Mouse (Mus musculus) CH12.LX (cell line): Measurements from ENCODE around the gene Reep6. TPM values are rescaled to one million over a fixed set of nuclear protein-coding genes. Genes with fewer than 3 reads are reported as not detected.

Experiments
- DNase-seq: peaks from one replicate; pipeline ENCODE4 v3.0.0-alpha.2; 2013; ENCODE audit errors: extremely low read depth
- H3K27ac ChIP-seq: 2 replicates; pipeline ENCODE4 v1.5.1; 2012; ENCODE audit warnings: low read depth, mild to moderate bottlenecking, control low read depth, moderate library complexity; ENCODE audit not compliant: insufficient read depth
- H3K27me3 ChIP-seq: replicated peaks from 2 replicates; pipeline ENCODE3; 2012; ENCODE audit warnings: inconsistent platforms
- H3K36me3 ChIP-seq, 2 experiments: replicated peaks in 1 of 2; 2 replicates each; pipeline versions ENCODE3 to v1.6.1; 2012; ENCODE audit warnings: inconsistent platforms in 1 of 2, low read length in 1 of 2, mild to moderate bottlenecking in 1 of 2, mixed read lengths in 1 of 2, moderate library complexity in 1 of 2; ENCODE audit not compliant: control insufficient read depth in 1 of 2, insufficient read depth in 1 of 2
- H3K4me1 ChIP-seq, 2 experiments: 2 replicates each; pipeline ENCODE4 v1.6.1; 2012; ENCODE audit warnings: inconsistent platforms in 1 of 2, moderate library complexity in 1 of 2; ENCODE audit not compliant: insufficient read depth in 2 of 2, control insufficient read depth in 1 of 2
- H3K4me2 ChIP-seq: 2 replicates; pipeline ENCODE4 v1.6.1; 2012; ENCODE audit warnings: low read depth, mild to moderate bottlenecking, control low read depth; ENCODE audit not compliant: poor library complexity, insufficient read depth, severe bottlenecking
- H3K4me3 ChIP-seq, 3 experiments: fragments of 150-350 bp in 1 of 3; sonication (generic) in 1 of 3; replicated peaks in 1 of 3; 2 replicates each; pipeline versions ENCODE3 to v1.5.1; 2011 to 2012; ENCODE audit warnings: low read depth in 2 of 3, low read length in 2 of 3, mild to moderate bottlenecking in 2 of 3, moderate library complexity in 2 of 3, control low read depth in 1 of 3, improper control_type of control experiment in 1 of 3, inconsistent platforms in 1 of 3, mixed read lengths in 1 of 3; ENCODE audit not compliant: poor library complexity in 1 of 3
- H3K79me2 ChIP-seq: replicated peaks from 2 replicates; pipeline ENCODE4 v1.6.1; 2012; ENCODE audit warnings: mild to moderate bottlenecking, moderate library complexity; ENCODE audit not compliant: control insufficient read depth, poor library complexity, insufficient read depth, severe bottlenecking; ENCODE audit errors: extremely low read depth
- H3K9ac ChIP-seq: 2 replicates; pipeline ENCODE4 v1.6.1; 2012; ENCODE audit warnings: low read depth, mild to moderate bottlenecking, control low read depth, moderate library complexity; ENCODE audit not compliant: insufficient read depth
- H3K9me3 ChIP-seq: replicated peaks from 2 replicates; pipeline ENCODE3; 2012; ENCODE audit warnings: low read length, inconsistent platforms, mixed read lengths
- BHLHE40 ChIP-seq: IDR thresholded peaks from 2 replicates; pipeline ENCODE4 v1.6.1; 2011; ENCODE audit warnings: mild to moderate bottlenecking, low read depth, low read length, improper control_type of control experiment
- CHD1 ChIP-seq: IDR thresholded peaks from 2 replicates; pipeline ENCODE4 v1.6.1; 2012; ENCODE audit warnings: low read depth, low read length, improper control_type of control experiment, inconsistent platforms
- CHD2 ChIP-seq: IDR thresholded peaks from 2 replicates; pipeline ENCODE4 v1.6.1; 2011; ENCODE audit warnings: low read length, improper control_type of control experiment
- CTCF ChIP-seq, 2 experiments: IDR thresholded peaks in 1 of 2; conservative IDR thresholded peaks in 1 of 2; 2 replicates each; pipeline ENCODE4 v1.5.1; 2011 to 2012; ENCODE audit warnings: low read depth in 2 of 2, low read length in 2 of 2, improper control_type of control experiment in 1 of 2, inconsistent platforms in 1 of 2, mild to moderate bottlenecking in 1 of 2, moderate library complexity in 1 of 2
- E2F4 ChIP-seq: IDR thresholded peaks from 2 replicates; pipeline ENCODE4 v1.6.1; 2011; ENCODE audit warnings: low read depth, low read length, improper control_type of control experiment; ENCODE audit not compliant: insufficient replicate concordance
- ELF1 ChIP-seq: IDR thresholded peaks from 2 replicates; pipeline ENCODE4 v1.6.1; 2014; ENCODE audit warnings: low read depth, mild to moderate bottlenecking, inconsistent platforms, low read length, improper control_type of control experiment
- EP300 ChIP-seq: IDR thresholded peaks from 2 replicates; pipeline ENCODE4 v1.6.1; 2011; ENCODE audit warnings: low read length, improper control_type of control experiment
- ETS1 ChIP-seq: conservative IDR thresholded peaks from 2 replicates; pipeline ENCODE4 v1.6.1; 2012; ENCODE audit warnings: low read depth, mild to moderate bottlenecking, inconsistent platforms, low read length, improper control_type of control experiment, moderate library complexity
- GABPA ChIP-seq: IDR thresholded peaks from 2 replicates; pipeline ENCODE4 v1.6.1; 2012; ENCODE audit warnings: low read depth, low read length, improper control_type of control experiment, inconsistent platforms; ENCODE audit not compliant: insufficient replicate concordance
- HCFC1 ChIP-seq: IDR thresholded peaks from 2 replicates; pipeline ENCODE4 v1.6.1; 2012; ENCODE audit warnings: low read depth, mild to moderate bottlenecking, inconsistent platforms, low read length, improper control_type of control experiment
- IRF4 ChIP-seq: IDR thresholded peaks from 2 replicates; pipeline ENCODE4 v1.6.1; 2014; ENCODE audit warnings: low read depth, mild to moderate bottlenecking, inconsistent platforms, low read length, improper control_type of control experiment
- JUN ChIP-seq: IDR thresholded peaks from 2 replicates; pipeline ENCODE4 v1.6.1; 2011; ENCODE audit warnings: low read depth, mild to moderate bottlenecking, low read length, improper control_type of control experiment, moderate library complexity; ENCODE audit not compliant: insufficient read depth
- JUND ChIP-seq: conservative IDR thresholded peaks from 2 replicates; pipeline ENCODE4 v1.6.1; 2011; ENCODE audit warnings: low read depth, low read length, improper control_type of control experiment
- MAFK ChIP-seq: IDR thresholded peaks from 2 replicates; pipeline ENCODE4 v1.6.1; 2011; ENCODE audit warnings: low read length, improper control_type of control experiment; ENCODE audit not compliant: insufficient replicate concordance
- MAX ChIP-seq: IDR thresholded peaks from 2 replicates; pipeline ENCODE4 v1.6.1; 2011; ENCODE audit warnings: low read length, improper control_type of control experiment
- MAZ ChIP-seq: IDR thresholded peaks from 2 replicates; pipeline ENCODE4 v1.6.1; 2012; ENCODE audit warnings: low read depth, mild to moderate bottlenecking, inconsistent platforms, low read length, improper control_type of control experiment, moderate library complexity
- MEF2A ChIP-seq: IDR thresholded peaks from 2 replicates; pipeline ENCODE4 v1.6.1; 2014; ENCODE audit warnings: low read depth, mild to moderate bottlenecking, inconsistent platforms, low read length, improper control_type of control experiment, borderline replicate concordance
- MYC ChIP-seq: IDR thresholded peaks from 2 replicates; pipeline ENCODE4 v1.6.1; 2011; ENCODE audit warnings: low read depth, mild to moderate bottlenecking, improper control_type of control experiment, low read length
- NELFE ChIP-seq: IDR thresholded peaks from 2 replicates; pipeline ENCODE4 v1.6.1; 2011; ENCODE audit warnings: low read depth, low read length, improper control_type of control experiment
- NRF1 ChIP-seq: IDR thresholded peaks from 2 replicates; pipeline ENCODE4 v1.6.1; 2014; ENCODE audit warnings: low read depth, mild to moderate bottlenecking, inconsistent platforms, low read length, improper control_type of control experiment, moderate library complexity
- POLR2A ChIP-seq: IDR thresholded peaks from 2 replicates; pipeline ENCODE4 v1.6.1; 2011; ENCODE audit warnings: low read depth, mild to moderate bottlenecking, improper control_type of control experiment, low read length
- RAD21 ChIP-seq: IDR thresholded peaks from 2 replicates; pipeline ENCODE4 v1.6.1; 2011; ENCODE audit warnings: low read depth, mild to moderate bottlenecking, low read length, improper control_type of control experiment, moderate library complexity
- RCOR1 ChIP-seq: conservative IDR thresholded peaks from 2 replicates; pipeline ENCODE4 v1.6.1; 2012; ENCODE audit warnings: low read depth, mild to moderate bottlenecking, inconsistent platforms, low read length, improper control_type of control experiment
- SIN3A ChIP-seq: IDR thresholded peaks from 2 replicates; pipeline ENCODE4 v1.6.1; 2012; ENCODE audit warnings: low read length, improper control_type of control experiment, inconsistent platforms
- UBTF ChIP-seq: IDR thresholded peaks from 2 replicates; pipeline ENCODE4 v1.6.1; 2012; ENCODE audit warnings: low read depth, mild to moderate bottlenecking, inconsistent platforms, low read length, improper control_type of control experiment, moderate library complexity
- USF1 ChIP-seq: IDR thresholded peaks from 2 replicates; pipeline ENCODE4 v1.6.1; 2014; ENCODE audit warnings: low read depth, mild to moderate bottlenecking, inconsistent platforms, low read length, improper control_type of control experiment
- ZC3H11A ChIP-seq: IDR thresholded peaks from 2 replicates; pipeline ENCODE4 v1.6.1; 2012; ENCODE audit warnings: low read depth, mild to moderate bottlenecking, inconsistent platforms, low read length, improper control_type of control experiment
- ZKSCAN1 ChIP-seq: IDR thresholded peaks from 2 replicates; pipeline ENCODE4 v1.6.1; 2012; ENCODE audit warnings: low read depth, inconsistent platforms, low read length, improper control_type of control experiment, borderline replicate concordance
- ZMIZ1 ChIP-seq: IDR thresholded peaks from 2 replicates; pipeline ENCODE4 v1.6.1; 2012; ENCODE audit warnings: low read depth, mild to moderate bottlenecking, inconsistent platforms, low read length, improper control_type of control experiment
- dilution Hi-C: fragments of 300-500 bp; cut with MboI; formaldehyde crosslinking; loops from 2 replicates; pipeline ENCODE4 v1.14.3; 2020; ENCODE audit warnings: low sequenced_read_pairs; ENCODE audit not compliant: extremely low pct_unique_long_range_greater_than_20kb, extremely low pct_ligation_motif_present
- in situ Hi-C: fragments of 300-500 bp; cut with MboI; formaldehyde crosslinking; loops from 3 replicates; pipeline ENCODE4 v1.14.3; 2019; ENCODE audit warnings: low sequenced_read_pairs, low pct_ligation_motif_present, low pct_unique_long_range_greater_than_20kb, mixed read lengths
- polyA plus RNA-seq: library from polyadenylated mRNA; unstranded; fragments of >175 nt; gene quantifications from 2 replicates; pipeline ENCODE4 v1.2.1, GENCODE M21; 2012; ENCODE audit warnings: low read depth; ENCODE audit not compliant: insufficient read length
- total RNA-seq, 2 experiments: library from RNA; depleted of rRNA; stranded (reverse); fragments of 300-350 nt in 1 of 2; fragments of >200 nt in 1 of 2; gene quantifications; 2 replicates each; pipeline ENCODE4 v1.2.3; 2012 to 2014

Reep6 gene
- total and polyA plus RNA-seq, 3 experiments = 0.48 to 7.5 (median 5.0) TPM

DNA sequence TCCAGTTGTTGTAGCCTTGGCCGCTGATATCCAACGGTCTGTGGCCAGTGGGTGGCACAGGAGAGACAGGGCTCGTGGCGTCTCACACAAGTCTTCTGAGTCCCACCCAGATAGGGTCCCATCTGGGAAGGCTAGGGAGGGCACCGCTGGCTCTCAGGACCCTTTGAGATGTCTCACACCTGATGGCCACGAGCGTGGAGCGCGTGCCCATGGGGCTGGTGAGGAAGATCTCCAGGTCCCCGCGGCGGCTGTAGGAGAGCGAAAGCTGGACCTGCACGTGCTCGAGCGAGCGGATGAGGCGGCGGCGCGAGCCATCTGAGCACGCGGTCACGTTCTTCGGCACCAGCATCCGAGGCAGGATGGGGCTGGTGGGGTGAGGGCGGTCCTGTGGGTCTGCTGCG, 6.9 kb upstream of the Reep6 start:
- peak overlapping the region; percentile 8; the same call in 1 of the 2 replicates for H3K9ac ChIP-seq
- TF ChIP-seq JUN (no peak), JUND (no peak), NELFE (no peak), SIN3A (no peak), ELF1 (no peak), MAFK (no peak), GABPA (no peak), BHLHE40 (peak; percentile 84), CTCF (conservative IDR thresholded peaks at IDR 0.05 in 1 of 2, IDR thresholded peaks at IDR 0.05 in 1 of 2; ENCODE audit: low read depth in 2 of 2, low read length in 2 of 2) (no peak), ETS1 (no peak), MYC (peak; percentile 22; the same call in 1 of the 2 replicates), HCFC1 (no peak), MEF2A (no peak)
- DNase-seq = no peak
- H3K4me2 ChIP-seq = peak overlapping the region; percentile 53
- peaks cover 28% of the 10 kb centered on the region for H3K27me3 ChIP-seq
- peaks cover 33 to 34% of the 10 kb centered on the region in 2 experiments for H3K4me1 ChIP-seq
- dilution Hi-C loops (no loop called here), in situ Hi-C loops (no loop called here)
- H3K36me3 ChIP-seq = peaks cover 13 to 17% of the 10 kb centered on the region in 2 experiments
- H3K4me3 ChIP-seq = peak overlapping the region in 2 of 3 experiments; percentile 53 to 79
- H3K79me2 ChIP-seq = peaks cover 13% of the 10 kb centered on the region
- no peaks in the 10 kb centered on the region for H3K9me3 ChIP-seq
- H3K27ac ChIP-seq = peak overlapping the region; percentile 0; the same call in 1 of the 2 replicates

DNA sequence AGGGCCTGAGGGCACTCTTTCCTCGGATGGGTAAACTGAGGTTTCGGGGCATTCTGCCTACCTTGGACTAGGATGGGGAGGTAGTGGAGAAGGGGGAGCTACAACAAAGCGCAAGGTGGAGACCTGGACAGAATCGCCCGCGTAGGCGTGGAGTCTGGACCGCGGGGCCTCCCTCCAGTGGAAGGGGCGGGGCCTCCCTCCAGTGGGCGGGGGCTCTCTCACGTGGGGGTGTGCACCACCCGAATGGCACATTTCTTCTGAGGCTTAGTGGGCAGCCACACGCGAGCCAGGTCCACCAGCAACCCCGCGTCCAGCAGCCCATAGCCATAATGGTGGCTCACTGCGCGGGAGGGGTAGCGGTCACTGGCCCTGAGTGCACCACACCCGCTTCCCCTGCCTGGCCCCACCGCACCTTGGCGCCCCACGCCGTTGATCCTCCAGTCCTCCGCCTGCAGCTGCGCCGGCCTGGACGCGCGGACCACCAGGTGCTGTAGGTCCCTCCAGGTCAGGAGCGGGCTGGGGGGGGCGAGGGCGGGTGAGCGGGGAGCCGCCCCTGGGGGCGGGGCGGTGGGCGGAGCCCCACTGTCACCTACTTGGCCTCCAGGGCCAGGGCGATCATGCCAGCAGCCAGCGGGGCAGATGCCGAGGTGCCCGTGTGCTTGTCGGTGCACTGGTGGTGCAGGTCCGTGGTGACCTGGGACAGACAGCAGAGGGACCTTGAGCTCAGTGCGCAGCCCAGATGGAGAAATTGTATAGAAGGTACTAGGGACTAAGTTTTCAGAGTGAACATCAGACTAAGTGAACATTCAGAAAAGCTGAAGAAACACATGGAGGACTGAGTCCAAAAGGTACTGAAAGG, 6.3 kb upstream of the Reep6 start:
- H3K4me1 ChIP-seq = peaks cover 28 to 33% of the 10 kb centered on the region in 2 experiments
- H3K36me3 ChIP-seq = peaks cover 7 to 10% of the 10 kb centered on the region in 2 experiments
- H3K9me3 ChIP-seq = no peaks in the 10 kb centered on the region
- dilution Hi-C loops (no loop called here), in situ Hi-C loops (no loop called here)
- H3K4me3 ChIP-seq = peak overlapping the region; percentile 41 to 79 (median 53)
- H3K79me2 ChIP-seq = peaks cover 13% of the 10 kb centered on the region
- peak overlapping the region; percentile 8 for H3K9ac ChIP-seq
- peak overlapping the region; percentile 53 for H3K4me2 ChIP-seq
- peaks cover 35% of the 10 kb centered on the region for H3K27me3 ChIP-seq
- H3K27ac ChIP-seq = no peak overlapping the region
- DNase-seq = no peak
- no peak for TF ChIP-seq MAX
- TF ChIP-seq ELF1 = no peak
- no peak for TF ChIP-seq RCOR1
- TF ChIP-seq CHD2 = no peak
- TF ChIP-seq GABPA = no peak
- TF ChIP-seq MAFK = no peak
- 0 out of 2 replicates have a peak, but pooled peaks have one; percentile 2 for TF ChIP-seq NRF1
- TF ChIP-seq IRF4 = 0 out of 2 replicates have a peak, but pooled peaks have one; percentile 13
- no peak for TF ChIP-seq NELFE
- no peak for TF ChIP-seq CTCF (conservative IDR thresholded peaks at IDR 0.05 in 1 of 2, IDR thresholded peaks at IDR 0.05 in 1 of 2; ENCODE audit: low read depth in 2 of 2, low read length in 2 of 2)
- TF ChIP-seq JUND = no peak
- 0 out of 2 replicates have a peak, but pooled peaks have one; percentile 12 for TF ChIP-seq POLR2A
- no peak for TF ChIP-seq MAZ
- no peak for TF ChIP-seq USF1
- TF ChIP-seq SIN3A = no peak
- TF ChIP-seq ZKSCAN1 = no peak
- no peak for TF ChIP-seq RAD21
- TF ChIP-seq ZMIZ1 = no peak
- TF ChIP-seq JUN = no peak
- TF ChIP-seq BHLHE40 = 0 out of 2 replicates have a peak, but pooled peaks have one; percentile 27
- TF ChIP-seq CHD1 = no peak
- TF ChIP-seq E2F4 = no peak
- TF ChIP-seq ETS1 = no peak
- no peak for TF ChIP-seq ZC3H11A
- no peak for TF ChIP-seq UBTF
- TF ChIP-seq EP300 = no peak
